Mouse (Mus musculus): Measurements from ENCODE around the gene Trim44.

Trim44 gene

GRCm38 (mm10) chr2:102407363-102408184, at the start of gene Trim44:
TSS of gene Trim44 (minus strand) at chr2:102407828.
- DNase-seq (ENCODE audit: low spot score) = no peak

- no peak for DNase-seq (ENCODE audit: low spot score)
Measured at GRCm38 (mm10) chr2:102455126-102455525, 47.5 kb upstream of the Trim44 start.

GRCm38 (mm10) chr2:102453447-102453846, 45.8 kb upstream of the Trim44 start:
- DNase-seq (ENCODE audit: low spot score) = no peak

- DNase-seq (ENCODE audit: low spot score) = peak; percentile 66
Measured at GRCm38 (mm10) chr2:102451671-102452549, 44.3 kb upstream of the Trim44 start, which contains the start of gene Fjx1. TSS of gene Fjx1 (minus strand) at chr2:102452499.

GRCm38 (mm10) chr2:102450761-102451670, 43.4 kb upstream of the Trim44 start:
- DNase-seq (ENCODE audit: low spot score) = peak; percentile 54

GRCm38 (mm10) chr2:102450248-102450760, 42.7 kb upstream of the Trim44 start:
- peak; percentile 45 for DNase-seq (ENCODE audit: low spot score)

- DNase-seq (ENCODE audit: low spot score) = no peak
Measured at GRCm38 (mm10) chr2:102449630-102450247, 42.1 kb upstream of the Trim44 start.

- no peak for DNase-seq (ENCODE audit: low spot score)
Measured at GRCm38 (mm10) chr2:102449056-102449455, 41.4 kb upstream of the Trim44 start.

- DNase-seq (ENCODE audit: low spot score) = no peak
Measured at GRCm38 (mm10) chr2:102447831-102448230, 40.2 kb upstream of the Trim44 start.

GRCm38 (mm10) chr2:102446851-102447250, 39.2 kb upstream of the Trim44 start:
- no peak for DNase-seq (ENCODE audit: low spot score)

GRCm38 (mm10) chr2:102437357-102438030, 29.9 kb upstream of the Trim44 start:
- no peak for DNase-seq (ENCODE audit: low spot score)

GRCm38 (mm10) chr2:102433879-102434278, 26.3 kb upstream of the Trim44 start:
- no peak for DNase-seq (ENCODE audit: low spot score)

GRCm38 (mm10) chr2:102431084-102431483, 23.5 kb upstream of the Trim44 start:
- DNase-seq (ENCODE audit: low spot score) = no peak

GRCm38 (mm10) chr2:102427974-102428373, 20.3 kb upstream of the Trim44 start:
- DNase-seq (ENCODE audit: low spot score) = no peak

GRCm38 (mm10) chr2:102426434-102426833, 18.8 kb upstream of the Trim44 start:
- no peak for DNase-seq (ENCODE audit: low spot score)

- no peak for DNase-seq (ENCODE audit: low spot score)
Measured at GRCm38 (mm10) chr2:102416149-102416743, 8.6 kb upstream of the Trim44 start.

- DNase-seq (ENCODE audit: low spot score) = no peak
Measured at GRCm38 (mm10) chr2:102412738-102413137, 5.1 kb upstream of the Trim44 start.

- DNase-seq (ENCODE audit: low spot score) = no peak
Measured at GRCm38 (mm10) chr2:102410615-102411014, 3.0 kb upstream of the Trim44 start.

- no peak for DNase-seq (ENCODE audit: low spot score)
Measured at GRCm38 (mm10) chr2:102409741-102410140, 2.1 kb upstream of the Trim44 start.

Data from testis, postnatal 14 days (tissue).